Mouse (Mus musculus): Measurements from ENCODE around the gene Cts7.

Gene Cts7

DNA sequence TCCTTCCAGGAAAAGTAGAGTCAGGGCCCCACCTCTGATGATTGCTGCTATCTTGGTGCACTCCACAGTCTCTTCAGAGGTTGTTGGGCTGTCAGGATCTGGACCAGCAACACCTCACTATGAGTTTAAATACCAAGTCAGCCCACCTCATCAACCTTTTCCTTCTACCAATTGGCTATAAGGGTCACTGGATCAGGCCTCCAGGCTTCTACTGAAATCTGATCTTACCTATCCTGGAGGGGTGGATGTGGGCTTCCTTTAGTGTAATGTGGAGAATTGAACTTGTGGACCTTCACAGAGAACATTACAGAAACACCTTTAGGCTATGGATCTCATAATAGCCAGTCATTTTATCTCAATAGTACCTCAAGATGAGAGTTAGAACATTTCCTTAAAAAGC is at the start of gene Cts7:
Cts7 (minus strand) TSS at position 101 of the 400 bp plus-strand sequence.
- DNase-seq (ENCODE audit: low spot score in 2 of 2), result no peak

All from right cerebral cortex, postnatal 10 days (tissue).